Mouse (Mus musculus) thymus, adult 2 months (tissue): ENCODE data around the gene Gcn1l1.

Experiments
- CTCF ChIP-seq: fragments of 200-500 bp; IDR thresholded peaks from 2 replicates; pipeline ENCODE4 v1.5.1; 2012; ENCODE audit warnings: mild to moderate bottlenecking, control low read depth, low read length, moderate library complexity, borderline replicate concordance; ENCODE audit not compliant: control insufficient read depth, poor library complexity, insufficient read depth; ENCODE audit errors: extremely low read depth
- POLR2A ChIP-seq: fragments of 200-500 bp; IDR thresholded peaks from 2 replicates; pipeline ENCODE4 v1.6.1; 2012; ENCODE audit warnings: mild to moderate bottlenecking, low read length, control low read depth, moderate library complexity; ENCODE audit not compliant: control insufficient read depth, poor library complexity, insufficient read depth; ENCODE audit errors: extremely low read depth

- TF ChIP-seq CTCF (no peak), POLR2A (no peak)
Measured at GRCm38 (mm10) chr5:115516908-115517307, 48.1 kb upstream of the Gcn1l1 start.
